Mouse (Mus musculus) left cerebral cortex, adult 11 months (tissue): ENCODE results near the gene Ank.
A peak's percentile ranks its signal among the peaks of the same experiment; 100 is the strongest.
"Not testable (repeated sequence)": the region's sequence is repeated elsewhere in the genome, so short reads cannot be mapped to it uniquely, and the experiment has no call there.

Experiments
- DNase-seq: peaks from one replicate; pipeline ENCODE4 v3.0.0; 2022; ENCODE audit warnings: low spot score

The Ank gene

DNA sequence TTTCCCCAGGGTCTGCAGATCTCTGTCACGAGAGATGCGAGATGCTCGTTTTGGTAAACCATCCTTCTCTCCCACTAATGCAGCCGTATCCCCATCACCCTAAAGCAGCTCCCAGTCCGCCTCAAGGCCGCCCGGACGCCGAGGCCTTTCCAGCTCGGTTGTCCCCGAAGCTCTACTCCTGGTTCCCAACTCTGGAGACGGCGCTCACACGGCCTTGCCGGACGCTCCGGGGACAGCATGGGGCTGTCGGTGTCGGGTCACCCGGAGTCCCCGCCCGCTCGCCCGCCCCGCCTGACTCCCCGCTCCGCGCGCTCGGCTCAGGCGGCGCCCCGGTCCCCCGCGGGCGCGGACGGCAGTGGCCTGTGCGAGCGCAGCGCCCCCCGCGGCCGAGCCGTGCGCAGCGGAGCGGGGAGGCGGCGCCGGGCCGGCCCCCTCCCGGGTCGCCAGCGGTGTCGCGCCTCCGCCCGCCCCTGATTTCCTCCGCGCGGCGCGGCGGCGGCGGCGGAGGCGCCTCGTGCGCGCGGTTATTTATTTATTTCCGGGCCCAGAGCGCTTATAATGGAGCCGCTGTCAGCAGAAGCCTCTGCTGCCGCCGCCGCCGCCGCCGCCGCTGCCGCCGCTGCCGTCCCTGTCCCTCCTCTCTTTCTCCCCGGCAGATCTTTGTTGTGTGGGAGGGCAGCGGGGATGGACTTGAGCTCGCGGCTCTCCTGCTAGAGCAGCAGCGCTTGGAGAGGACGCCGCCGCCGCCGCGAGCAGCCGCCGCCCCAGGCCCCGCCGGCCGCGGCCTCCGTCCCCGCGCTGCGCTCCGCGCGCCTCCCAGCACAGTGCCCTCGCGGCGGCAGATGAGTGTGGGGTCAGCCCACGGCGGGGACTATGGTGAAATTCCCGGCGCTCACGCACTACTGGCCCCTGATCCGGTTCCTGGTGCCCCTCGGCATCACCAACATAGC is at the start of gene Ank:
TSS of gene Ank (plus strand) at position 547 of the 950 bp plus-strand sequence.
- DNase-seq: peak; percentile 76

DNA sequence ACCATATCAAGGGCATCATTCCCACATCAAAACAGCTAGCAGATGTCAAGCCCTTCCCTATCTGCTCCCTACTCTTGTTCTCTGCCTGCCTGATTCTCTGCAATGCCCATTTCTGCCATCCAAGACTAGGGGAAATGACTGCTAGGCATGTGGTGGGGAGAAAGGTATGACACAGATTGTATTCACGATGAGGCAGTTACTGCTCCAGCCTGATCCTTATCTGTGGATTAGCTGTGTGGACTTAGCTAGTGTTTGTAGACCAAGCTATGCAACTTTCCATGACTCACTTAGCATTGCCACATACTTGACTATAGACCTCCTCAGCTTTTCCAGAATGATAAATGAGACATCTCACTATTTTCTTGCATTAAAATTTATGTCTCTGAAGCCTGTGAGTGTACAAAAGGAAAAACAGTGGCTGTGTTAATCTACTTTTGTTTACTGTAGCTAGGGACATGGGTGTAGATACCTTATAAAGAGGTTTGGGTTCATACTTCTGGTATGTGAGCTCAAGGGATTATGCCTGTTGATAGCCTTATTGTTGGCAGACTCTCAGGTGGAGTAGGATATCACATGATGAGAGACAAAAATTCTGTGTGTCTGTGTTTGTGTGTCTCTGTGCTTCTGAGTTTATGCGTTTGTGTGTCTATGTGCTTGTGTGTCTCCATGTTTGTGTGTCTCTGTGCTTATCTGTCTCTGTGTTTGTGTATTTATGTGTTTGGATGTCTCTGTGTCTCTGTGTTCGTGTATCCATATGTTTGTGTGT is 47.7 kb upstream of the Ank start:
- DNase-seq: no peak

DNA sequence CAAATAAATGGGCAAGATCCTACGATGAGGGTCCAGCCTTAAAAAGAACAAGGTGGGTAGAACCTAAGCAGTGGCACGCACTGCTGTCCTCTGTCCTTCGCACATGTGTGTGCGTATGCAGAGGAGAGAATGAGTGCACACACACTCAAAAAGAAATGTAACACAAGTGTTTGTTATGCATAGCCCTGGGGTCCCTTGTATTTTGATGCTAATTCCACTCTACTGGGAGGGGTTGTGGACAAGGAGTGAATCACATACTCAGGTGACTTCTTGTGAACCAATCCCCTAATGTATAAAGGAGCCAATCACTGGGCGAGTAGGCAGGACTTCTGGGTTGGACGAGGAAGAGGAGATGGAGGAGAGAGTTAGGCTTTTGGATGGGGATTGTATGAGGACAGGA is 44.9 kb upstream of the Ank start:
- no peak for DNase-seq

DNA sequence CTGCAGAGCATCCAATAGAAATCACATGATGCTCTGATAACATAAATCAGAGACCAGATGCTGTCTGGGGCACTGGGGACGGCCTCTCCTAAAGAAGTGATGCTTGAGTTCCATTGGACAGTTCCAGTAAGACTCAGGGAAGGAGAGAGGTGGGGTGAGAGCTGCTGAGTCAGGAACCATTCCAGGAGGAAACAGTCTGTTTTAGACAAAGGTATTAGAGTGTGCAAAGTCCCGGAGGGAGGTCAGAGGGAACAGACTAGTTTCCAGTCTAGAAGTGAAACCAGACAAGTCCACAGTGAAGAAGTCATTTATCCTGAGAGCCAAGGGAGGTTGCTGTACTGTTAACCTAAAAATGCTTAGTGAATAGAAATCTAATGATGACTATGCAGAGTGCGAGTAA is 38.9 kb upstream of the Ank start:
- DNase-seq: no peak

DNA sequence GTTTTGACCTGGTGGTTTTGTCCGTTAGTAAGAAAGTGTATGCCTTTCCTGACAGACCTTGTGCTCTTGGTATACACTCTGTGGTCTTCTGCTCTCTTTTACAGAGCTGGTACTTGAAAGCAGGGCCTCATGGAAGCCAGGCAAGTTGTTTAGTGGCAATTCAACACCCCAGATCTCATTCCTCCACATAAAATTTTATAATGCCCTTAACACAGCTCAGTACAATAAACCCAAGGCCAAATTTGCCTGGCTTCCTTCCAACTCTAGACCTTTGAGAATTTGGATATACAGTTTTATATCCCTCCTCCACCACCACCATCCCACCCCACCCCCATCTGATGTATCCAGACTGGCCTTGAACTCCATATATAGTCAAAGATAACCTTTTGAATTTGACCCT is 36.2 kb upstream of the Ank start:
- DNase-seq: no peak

DNA sequence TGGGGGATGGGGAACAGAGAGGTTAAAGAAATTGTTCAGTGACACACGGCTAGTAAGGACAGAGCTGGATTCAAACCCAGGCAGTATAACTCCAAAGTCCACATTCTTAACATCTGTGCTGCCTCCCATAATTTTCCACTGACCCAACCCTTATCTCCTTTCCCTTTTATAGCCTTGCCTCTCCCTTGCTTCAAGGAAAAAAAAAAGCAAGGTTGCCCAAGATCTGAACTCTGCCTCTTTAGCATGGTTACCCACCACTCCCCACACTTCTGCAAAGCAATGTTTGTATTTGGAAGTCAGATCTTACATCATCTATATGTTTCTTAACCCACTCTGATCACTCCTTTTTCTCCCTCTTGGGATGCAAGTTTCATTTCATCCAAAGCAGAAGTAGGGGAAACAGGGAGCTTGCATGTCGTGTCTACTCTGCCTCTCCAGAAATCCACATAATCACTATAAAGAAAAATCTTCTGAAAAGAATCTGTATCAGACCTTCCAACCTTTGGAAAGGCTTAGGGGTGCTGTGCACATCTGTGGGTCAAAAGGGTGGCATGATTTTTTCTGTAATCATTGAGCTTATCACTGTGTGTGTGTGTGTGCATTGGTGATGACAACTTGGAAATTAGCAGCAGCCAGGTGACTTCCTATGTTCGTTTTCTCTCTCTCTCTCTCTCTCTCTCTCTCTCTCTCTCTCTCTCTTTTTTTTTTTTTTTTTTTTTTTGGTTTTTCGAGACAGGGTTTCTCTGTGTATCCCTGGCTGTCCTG is 33.4 kb upstream of the Ank start:
- DNase-seq: no peak

DNA sequence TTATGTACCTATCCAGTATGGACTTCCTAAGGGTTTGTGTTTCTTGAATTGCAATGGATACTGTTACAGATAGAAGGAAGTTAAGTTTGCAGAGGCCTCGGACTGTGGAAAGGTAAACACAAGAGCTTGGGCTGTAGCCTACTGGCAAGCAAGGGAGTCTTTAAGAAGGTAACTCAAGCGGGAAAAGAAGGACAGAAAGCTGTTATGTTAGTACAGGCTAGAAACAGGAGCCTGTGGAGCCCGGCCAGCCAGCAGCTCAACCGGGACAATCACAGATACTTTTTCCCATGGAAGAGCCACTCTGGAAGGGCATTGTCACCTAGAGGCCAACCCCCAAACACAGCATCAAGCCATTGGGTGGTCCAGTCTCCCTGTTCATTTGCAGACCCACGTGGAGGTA is 31.1 kb upstream of the Ank start:
- DNase-seq: no peak

DNA sequence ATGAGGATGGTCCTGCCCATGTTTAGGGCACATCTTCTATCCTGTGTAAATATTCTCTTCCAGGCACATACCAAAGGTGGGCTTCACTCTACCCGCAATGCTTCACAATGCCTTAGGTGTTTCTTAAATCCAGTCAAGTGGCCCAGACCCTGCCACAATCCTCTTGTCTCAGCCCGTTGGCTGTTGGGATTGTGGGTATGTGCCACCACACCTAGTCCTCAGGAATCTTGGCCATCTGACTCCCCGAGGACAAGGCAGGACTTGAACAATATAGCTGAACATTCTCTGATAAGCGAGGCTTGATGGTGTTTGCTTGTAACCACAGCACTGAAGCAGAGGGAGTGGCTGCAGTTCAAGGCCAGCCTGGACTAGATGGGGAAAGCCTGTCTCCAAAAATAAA is 30.3 kb upstream of the Ank start:
- no peak for DNase-seq

DNA sequence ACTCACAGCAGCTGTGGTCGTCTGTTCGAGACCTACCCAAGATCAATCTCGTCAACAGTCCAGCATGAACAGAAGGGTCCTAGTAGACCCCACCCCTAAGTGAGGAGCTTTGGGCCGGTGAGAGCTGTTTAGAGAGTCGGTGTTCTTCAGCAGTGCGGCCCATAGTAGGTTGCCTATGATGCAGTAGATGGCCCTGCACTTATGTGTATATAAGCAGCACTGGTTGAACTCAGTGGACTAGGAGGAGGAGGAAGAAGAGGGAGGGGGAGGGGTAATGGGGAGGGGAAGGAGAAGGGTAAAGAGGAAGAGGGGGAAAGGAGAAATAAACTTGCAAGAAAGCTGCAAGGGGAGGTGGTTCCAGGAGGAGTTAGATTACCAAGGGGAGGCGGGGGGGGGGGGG is 25.4 kb upstream of the Ank start:
- DNase-seq: no peak

DNA sequence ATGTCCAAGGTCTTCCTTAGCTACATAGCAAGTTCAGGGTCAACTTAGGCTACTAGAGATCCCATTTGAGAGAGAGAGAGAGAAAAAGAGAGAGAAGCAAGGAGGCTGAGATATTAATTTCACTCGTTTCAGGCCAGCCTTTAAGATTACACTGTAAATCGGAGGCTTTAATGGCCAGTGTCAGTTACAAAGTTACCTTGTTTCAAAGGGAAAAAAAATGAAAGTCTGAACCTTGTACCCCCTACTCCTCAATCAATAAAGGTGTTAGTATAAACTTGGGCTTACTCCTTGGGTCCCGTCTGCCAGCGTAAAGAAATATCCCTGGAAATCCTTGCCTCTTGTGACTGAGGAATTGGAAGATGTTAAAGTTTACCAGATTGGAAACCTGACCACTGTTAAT is 24.9 kb upstream of the Ank start:
- no peak for DNase-seq

DNA sequence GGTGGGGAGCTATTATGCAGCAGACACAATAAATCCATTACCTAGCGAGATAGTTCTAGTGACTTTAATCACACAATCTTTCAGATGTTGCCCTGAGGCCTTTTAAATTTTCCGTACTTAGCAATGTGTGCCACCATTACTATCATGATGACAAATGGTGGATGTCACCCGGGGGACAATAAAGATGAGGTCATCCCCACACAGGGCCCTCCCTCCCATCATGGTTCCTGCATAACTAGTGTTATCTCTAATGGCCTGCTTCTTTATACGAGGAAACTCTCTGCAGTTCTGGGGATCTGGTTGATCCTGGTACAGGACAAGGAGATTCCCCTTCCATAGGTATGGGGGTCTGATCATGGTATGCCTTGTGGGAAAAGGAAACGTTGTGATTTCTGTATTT is 24.5 kb upstream of the Ank start:
- no peak for DNase-seq

DNA sequence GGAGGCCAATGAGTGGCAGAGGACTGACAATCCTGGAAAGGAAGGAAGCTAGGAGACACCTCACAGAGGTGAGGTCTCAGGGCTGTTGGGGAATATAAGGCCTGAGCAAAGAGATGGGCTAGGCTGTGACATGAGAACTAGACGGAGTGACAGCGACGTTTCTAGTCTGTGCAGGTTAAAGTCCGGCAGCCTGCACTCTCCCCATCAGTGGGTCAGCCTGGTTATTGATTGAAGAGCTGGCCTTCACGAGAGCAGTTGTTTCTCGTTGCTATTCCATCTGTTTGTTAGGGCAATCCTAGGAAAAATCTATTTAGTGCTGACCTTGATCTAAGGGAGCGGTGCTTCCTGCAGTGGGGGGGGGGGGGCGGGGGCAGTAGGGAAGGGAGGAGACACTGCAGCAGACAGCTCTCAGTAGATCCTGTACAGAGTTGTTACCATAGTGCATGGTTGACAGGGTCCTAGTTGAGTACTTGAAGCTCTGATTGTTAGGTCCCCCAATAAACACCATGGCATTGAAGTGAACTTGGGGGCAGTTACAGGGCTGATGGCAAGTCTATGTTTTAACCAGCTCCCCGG is 21.6 kb upstream of the Ank start:
- no peak for DNase-seq

DNA sequence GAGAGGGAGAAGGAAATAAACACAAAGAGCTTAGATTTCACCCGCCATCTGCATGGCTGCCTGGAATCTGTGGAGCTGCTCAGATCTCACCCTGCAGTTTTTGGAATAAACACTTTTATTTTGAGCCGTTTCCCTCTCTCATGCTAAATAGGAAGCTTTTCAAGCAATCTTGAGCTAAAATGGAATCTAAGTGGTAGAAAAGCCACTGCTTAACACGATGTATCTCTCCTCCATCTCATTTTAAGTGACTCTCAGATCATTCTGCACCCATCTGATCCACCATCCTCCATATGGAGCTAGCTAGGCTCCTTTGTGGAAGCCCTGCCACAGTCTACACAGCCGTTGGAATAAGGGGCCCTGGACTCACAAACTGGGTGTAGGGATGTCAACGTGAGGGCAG is 15.8 kb upstream of the Ank start:
- no peak for DNase-seq

DNA sequence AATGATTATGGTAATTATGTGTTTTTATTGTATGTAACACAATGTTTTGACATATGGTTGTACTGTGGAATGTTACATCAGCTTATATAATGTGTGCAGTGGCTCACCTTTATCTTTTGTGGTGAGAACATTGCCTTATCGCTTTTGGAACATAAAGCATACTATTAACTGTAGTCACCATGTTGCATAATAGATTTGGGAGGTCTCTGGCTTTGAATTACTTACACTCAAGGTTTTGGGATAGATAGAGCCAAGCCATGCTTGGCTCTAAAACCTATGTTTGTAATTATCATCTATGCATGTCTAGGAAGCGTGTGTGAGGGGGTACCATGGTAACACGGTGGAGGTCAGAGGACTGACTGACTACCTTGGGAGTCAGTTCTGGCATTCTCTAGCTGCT is 14.7 kb upstream of the Ank start:
- no peak for DNase-seq

DNA sequence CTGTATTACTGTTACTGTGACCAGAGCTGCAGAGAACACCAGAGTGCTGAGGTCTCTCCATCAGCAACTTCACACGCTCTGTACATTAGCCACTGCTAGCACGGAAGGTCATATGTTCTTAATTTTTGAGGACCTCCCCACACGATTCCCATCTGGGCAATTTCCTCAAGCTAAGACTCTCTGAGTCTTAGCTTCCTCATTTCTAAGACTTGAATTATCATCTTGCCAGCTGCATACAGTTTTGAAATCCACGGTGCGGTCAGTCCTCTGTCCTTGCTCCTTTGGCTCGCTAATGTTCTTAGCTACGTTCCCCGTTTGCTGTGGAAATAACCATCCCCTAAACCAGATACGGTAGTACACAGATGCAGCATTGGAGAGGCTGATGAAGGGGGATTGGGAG is 14.0 kb upstream of the Ank start:
- DNase-seq: no peak

DNA sequence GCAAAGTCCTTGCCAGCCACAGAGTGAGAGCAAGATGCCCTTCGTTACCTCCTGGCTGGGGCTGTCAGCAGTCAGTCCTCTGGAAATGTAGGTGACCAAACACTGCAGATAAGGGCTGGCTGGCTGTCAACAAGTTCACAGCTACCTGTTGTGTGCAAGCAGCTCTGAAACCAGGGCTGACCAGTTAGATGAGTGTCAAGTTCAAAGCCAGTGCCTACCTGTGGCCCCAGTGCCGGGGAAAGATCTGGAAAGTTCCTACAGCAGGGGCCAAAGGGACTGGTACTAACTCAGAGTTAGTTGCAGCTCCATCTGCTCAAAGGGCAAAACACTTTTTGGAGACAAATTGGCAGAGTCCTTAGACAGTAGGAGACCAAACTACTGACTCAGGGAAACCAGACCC is 9.5 kb upstream of the Ank start:
- no peak for DNase-seq

DNA sequence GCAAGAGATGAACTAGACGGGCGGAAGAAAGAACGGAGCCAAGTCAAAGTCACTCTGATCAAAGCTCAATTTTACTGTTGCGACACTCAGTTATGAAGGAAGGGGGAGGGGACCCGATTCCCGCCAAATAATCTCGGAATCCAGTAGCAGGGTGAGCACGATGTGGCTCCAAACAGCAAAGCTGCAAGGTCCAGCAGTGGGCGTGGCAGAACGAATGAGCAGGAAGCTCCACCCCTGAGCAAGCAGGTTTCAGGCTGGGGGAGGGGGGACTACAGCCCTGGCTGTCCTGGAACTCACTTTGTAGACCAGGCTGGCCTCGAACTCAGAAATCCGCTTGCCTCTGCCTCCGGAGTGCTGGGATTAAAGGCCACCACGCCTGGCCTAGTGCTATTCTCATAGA is 6.7 kb upstream of the Ank start:
- DNase-seq: not testable (repeated sequence)

DNA sequence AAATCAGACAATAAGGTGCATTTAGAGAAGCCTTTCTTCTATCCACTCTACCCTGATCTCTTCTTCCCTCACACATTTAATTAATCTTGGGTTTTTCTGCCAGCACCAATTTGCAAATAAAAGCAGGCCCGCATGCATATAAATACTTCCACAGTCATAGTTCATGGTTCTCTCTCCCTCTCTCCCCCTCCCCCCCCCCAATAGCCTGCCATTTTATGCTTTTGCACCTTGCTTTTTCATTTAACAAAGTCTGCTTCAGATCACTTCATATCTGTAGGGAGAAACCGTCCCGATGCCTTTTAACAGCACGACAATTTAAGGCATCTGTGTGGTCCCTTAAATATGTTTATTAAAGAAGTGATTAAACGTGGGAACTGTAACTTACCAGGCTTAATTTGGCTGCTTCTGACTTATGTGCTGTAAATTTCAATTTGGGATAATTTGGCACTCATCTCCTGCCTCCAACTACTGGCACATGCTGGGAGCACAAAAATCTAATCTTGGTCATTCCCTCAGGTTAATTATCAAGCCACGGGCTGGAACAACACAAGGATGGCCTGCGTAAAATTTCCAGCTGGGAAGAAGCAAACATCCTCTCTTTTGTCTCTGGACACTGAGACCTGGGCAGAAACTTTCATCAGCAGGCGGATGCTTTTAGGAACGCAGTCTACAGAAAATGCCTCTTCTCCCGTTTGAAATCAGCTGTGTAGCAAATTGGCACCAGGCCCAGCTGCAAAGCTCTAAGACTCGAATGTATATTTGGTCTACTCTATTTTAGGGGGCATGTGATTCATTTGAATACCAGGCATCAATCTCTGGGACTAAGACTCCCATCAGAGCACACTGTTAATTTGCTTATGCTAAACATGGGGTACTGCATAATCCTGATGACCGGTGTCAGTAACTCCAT is 4.9 kb upstream of the Ank start:
- no peak for DNase-seq

DNA sequence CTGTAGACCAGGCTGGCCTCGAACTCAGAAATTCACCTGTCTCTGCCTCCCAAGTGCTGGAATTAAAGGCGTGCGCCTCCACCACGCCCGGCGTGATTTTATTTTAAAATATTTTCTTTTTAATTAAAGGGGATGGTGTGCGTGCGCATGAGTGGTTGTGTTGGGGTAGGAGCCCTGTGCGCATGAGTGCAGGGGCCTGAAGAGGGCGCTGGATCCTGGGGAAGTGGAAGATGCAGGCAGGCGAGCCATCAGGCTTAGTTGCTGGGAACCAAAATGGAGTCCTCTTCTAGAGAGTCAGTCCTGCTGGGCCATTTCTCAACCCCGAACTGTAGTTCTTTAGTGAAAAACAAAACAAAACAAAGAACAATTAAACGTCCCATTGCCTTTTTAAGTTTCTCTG is 2.6 kb upstream of the Ank start:
- no peak for DNase-seq

DNA sequence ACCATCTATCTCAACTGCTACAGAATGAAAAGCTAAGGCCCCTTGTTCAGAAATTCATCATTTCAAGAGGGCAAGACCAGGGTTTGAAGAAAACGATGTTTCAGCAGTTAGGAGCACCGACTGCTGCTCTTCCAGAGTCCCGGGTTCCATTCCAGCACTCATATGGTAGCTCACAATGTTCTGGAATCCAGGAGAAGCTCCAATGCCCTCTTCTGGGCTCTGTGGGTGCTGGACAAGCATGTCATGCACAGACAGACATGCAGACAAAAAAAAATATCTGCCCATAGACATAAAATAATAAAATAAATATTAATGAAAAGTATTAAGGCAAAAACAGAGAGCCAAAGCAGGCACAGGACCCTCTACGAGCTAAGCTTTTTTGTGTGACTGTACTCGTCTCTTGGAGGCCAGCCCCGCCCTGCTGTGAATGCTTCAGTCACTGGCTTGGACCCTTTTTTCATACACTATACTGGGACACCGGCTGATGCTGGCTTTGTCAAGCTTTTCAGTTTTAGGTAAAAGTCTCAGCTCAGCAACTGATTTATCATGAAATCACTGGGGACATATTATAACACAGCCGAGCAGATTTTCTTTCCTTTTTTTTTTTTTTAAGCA is 979 bp upstream of the Ank start:
- DNase-seq: no peak

DNA sequence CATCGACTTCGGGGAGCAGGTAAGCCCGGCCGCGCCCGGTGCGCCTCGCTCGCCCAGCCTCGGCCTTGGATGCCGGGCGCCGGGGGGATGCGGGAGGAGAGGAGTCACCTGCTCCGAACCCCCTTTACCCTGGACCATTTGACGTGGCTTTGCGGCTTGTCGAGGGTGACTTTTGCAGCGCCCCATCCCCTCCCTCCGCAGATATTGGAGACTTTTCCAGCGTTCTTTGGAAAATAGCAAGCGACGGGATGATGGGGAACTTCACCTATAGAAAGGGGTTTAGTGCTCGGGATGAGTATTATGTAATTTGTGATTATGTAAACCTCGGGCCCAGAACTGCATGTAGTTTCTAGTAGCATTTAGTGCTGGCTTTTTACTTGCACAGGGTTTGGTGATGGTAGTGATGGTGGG is 609 bp downstream of the Ank start:
- no peak for DNase-seq
